Mouse (Mus musculus) liver, embryonic 15.5 days (tissue): ENCODE results near the gene Mpped2. TPM values are rescaled to one million over a fixed set of nuclear protein-coding genes. Genes with fewer than 3 reads are reported as not detected.

Experiments
- ATAC-seq: fragments of 200-750 bp; cut with Nextera tagmentation; 2 replicates; pipeline ENCODE4 v1.8.0; 2017; ENCODE audit warnings: moderate number of reproducible peaks, mild to moderate bottlenecking, moderate library complexity; ENCODE audit not compliant: insufficient read depth
- H3K27ac ChIP-seq: fragments of 300-500 bp; sonication (generic); replicated peaks from 2 replicates; pipeline ENCODE4 v1.5.1; 2015; ENCODE audit warnings: mild to moderate bottlenecking, inconsistent platforms
- H3K27me3 ChIP-seq: fragments of 300-500 bp; sonication (generic); 2 replicates; pipeline ENCODE4 v1.6.1; 2015; ENCODE audit warnings: mild to moderate bottlenecking, inconsistent platforms
- H3K36me3 ChIP-seq: fragments of 300-500 bp; sonication (generic); replicated peaks from 2 replicates; pipeline ENCODE4 v1.6.1; 2015; ENCODE audit warnings: moderate library complexity, mild to moderate bottlenecking, inconsistent platforms
- H3K4me1 ChIP-seq: fragments of 300-500 bp; sonication (generic); replicated peaks from 2 replicates; pipeline ENCODE4 v1.6.1; 2015; ENCODE audit warnings: inconsistent platforms
- H3K4me2 ChIP-seq: fragments of 300-500 bp; sonication (generic); 2 replicates; pipeline ENCODE4 v1.6.1; 2015; ENCODE audit warnings: moderate library complexity, mild to moderate bottlenecking, inconsistent platforms
- H3K4me3 ChIP-seq: fragments of 300-500 bp; sonication (generic); replicated peaks from 2 replicates; pipeline ENCODE4 v1.5.1; 2015; ENCODE audit warnings: mild to moderate bottlenecking, inconsistent platforms
- H3K9ac ChIP-seq: fragments of 300-500 bp; sonication (generic); 2 replicates; pipeline ENCODE4 v1.6.1; 2015; ENCODE audit warnings: moderate library complexity, mild to moderate bottlenecking, inconsistent platforms
- H3K9me3 ChIP-seq: fragments of 300-500 bp; sonication (generic); replicated peaks from 2 replicates; pipeline ENCODE4 v1.6.1; 2016; ENCODE audit warnings: inconsistent platforms
- WGBS: fragments of 180-500 bp; shearing (Covaris S2); methylation state at CpG from one replicate; pipeline ENCODE4 v1.1.7; 2015; ENCODE audit warnings: mixed read lengths; ENCODE audit not compliant: insufficient replicate concordance; 5-methylcytosine and 5-hydroxymethylcytosine counted together
- polyA plus RNA-seq: library from polyadenylated mRNA; unstranded; fragments of >200 nt; fragmentation: Nextera tagmentation; extraction: Ambion mirVana; gene quantifications from 2 replicates; pipeline ENCODE4 v1.2.1, GENCODE M21; 2015

Gene Mpped2
- polyA plus RNA-seq, 1 experiment from 2014 or later, result 2.1 TPM

- Histone ChIP-seq H3K4me2 (no peak overlapping the region), H3K36me3 (no peaks in the 10 kb centered on the region), H3K9ac (no peak overlapping the region), H3K9me3 (no peaks in the 10 kb centered on the region), H3K27ac (no peak overlapping the region), H3K27me3 (no peaks in the 10 kb centered on the region), H3K4me1 (no peaks in the 10 kb centered on the region), H3K4me3 (no peak overlapping the region)
- ATAC-seq, result no peak
- 59% methylated on average over 3 of the region's 3 CpGs for WGBS
These were observed 200.3 kb downstream of the Mpped2 start for GRCm38 (mm10) chr2:106893376-106893775.

DNA sequence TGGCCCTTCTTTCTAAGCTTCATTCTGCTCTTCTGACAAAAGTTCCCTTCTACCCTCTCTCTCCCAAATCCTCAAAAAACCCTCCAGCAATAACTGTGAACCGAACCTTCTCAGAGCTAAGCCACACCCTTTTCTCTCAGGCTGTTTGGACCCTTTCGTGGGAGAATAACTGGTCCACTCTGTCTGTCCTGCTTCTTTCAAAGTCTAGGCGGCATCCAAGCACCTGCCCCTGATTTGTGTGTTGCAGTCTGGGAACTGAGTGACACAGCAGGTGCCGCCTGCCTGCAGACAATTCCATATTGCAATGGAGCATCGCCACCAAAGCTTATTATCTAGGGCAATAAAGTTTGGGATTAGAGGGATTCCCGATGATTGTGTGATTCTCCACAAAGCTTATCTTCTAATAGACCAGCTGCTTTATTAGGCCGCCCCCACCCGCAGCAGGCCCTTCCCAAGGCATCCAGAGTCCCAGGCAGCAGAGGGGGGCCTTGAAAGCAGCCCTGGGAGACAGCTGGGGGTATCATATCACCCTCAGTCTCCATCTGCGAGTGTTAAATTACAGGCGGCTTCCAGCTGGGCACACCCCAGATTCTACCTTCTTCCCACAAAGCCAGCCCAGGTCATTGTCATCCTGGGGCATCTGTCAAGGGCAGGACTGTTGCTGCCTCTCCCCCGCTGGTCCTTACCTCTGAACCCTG, 202.4 kb downstream of the Mpped2 start:
- Histone ChIP-seq H3K9me3 (no peaks in the 10 kb centered on the region), H3K27me3 (no peaks in the 10 kb centered on the region), H3K4me2 (no peak overlapping the region), H3K36me3 (no peaks in the 10 kb centered on the region), H3K4me3 (no peak overlapping the region), H3K9ac (no peak overlapping the region), H3K27ac (no peak overlapping the region), H3K4me1 (no peaks in the 10 kb centered on the region)
- WGBS, result 30% methylated on average over 11 of the region's 11 CpGs
- ATAC-seq, result no peak

DNA sequence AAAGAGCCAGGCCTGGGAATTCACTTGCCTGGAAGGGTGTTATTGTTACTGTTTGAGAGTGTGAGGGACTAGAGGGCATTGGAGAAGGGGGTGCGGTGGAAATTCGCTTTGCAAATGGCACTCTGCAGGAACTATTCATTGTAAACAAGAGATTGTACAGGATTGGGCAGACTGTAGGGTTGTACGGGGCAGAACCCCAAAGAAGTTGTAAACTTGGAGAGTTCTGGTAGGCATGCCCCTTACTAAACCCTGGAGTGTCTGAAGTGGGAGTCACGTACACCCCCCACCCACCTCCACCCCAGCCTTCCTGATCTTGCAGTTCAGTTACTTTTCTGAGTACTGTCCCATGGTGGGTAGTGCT, 202.9 kb downstream of the Mpped2 start:
- H3K9me3 ChIP-seq, result no peaks in the 10 kb centered on the region
- no peak overlapping the region for H3K4me3 ChIP-seq
- H3K27me3 ChIP-seq, result no peaks in the 10 kb centered on the region
- no peaks in the 10 kb centered on the region for H3K4me1 ChIP-seq
- no peak overlapping the region for H3K4me2 ChIP-seq
- H3K9ac ChIP-seq, result no peak overlapping the region
- no peak for ATAC-seq
- no peak overlapping the region for H3K27ac ChIP-seq
- 46% methylated on average over 4 of the region's 4 CpGs for WGBS
- no peaks in the 10 kb centered on the region for H3K36me3 ChIP-seq

- Histone ChIP-seq H3K9me3 (no peaks in the 10 kb centered on the region), H3K9ac (no peak overlapping the region), H3K4me3 (no peak overlapping the region), H3K36me3 (no peaks in the 10 kb centered on the region), H3K4me2 (no peak overlapping the region), H3K27ac (no peak overlapping the region), H3K4me1 (no peaks in the 10 kb centered on the region), H3K27me3 (no peaks in the 10 kb centered on the region)
- no peak for ATAC-seq
- 69% methylated on average over 6 of the region's 6 CpGs for WGBS
These were observed 218.9 kb downstream of the Mpped2 start for GRCm38 (mm10) chr2:106911951-106912480.
